Mouse (Mus musculus): ENCODE measurements around the gene Tubb3.

DNA sequence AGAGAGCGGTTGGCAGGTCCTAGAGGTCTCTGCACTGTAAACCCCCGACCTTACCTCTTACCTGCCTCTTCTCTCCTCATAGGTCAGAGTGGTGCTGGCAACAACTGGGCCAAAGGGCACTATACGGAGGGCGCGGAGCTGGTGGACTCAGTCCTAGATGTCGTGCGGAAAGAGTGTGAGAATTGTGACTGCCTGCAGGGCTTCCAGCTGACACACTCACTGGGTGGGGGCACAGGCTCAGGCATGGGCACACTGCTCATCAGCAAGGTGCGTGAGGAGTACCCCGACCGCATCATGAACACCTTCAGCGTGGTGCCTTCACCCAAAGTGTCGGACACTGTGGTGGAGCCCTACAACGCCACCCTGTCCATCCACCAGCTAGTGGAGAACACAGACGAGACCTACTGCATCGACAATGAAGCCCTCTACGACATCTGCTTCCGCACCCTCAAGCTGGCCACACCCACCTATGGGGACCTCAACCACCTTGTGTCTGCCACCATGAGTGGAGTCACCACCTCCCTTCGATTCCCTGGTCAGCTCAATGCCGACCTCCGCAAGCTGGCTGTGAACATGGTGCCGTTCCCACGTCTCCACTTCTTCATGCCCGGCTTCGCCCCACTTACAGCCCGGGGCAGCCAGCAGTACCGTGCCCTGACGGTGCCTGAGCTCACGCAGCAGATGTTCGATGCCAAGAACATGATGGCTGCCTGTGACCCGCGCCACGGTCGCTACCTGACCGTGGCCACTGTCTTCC, 9.5 kb downstream of the Tubb3 start:
- no peak for TF ChIP-seq CTCF (conservative IDR thresholded peaks at IDR 0.05; ENCODE audit: low read length)
- TF ChIP-seq POU5F1 (IDR thresholded peaks at IDR 0.05; ENCODE audit: borderline replicate concordance, low read length) = no peak
- TF ChIP-seq NANOG (IDR thresholded peaks at IDR 0.05; ENCODE audit: borderline replicate concordance, low read length) = no peak

Data from E14TG2a.4 (cell line).